Mouse (Mus musculus) myocyte (in vitro differentiated cells): ENCODE data around the gene Mrpl49.

Experiments
- CEBPB ChIP-seq: IDR thresholded peaks from 2 replicates; pipeline ENCODE4 v1.6.1; 2011; ENCODE audit warnings: mild to moderate bottlenecking, moderate library complexity; ENCODE audit not compliant: poor library complexity, insufficient read depth, severe bottlenecking
- E2F4 ChIP-seq: IDR thresholded peaks from one replicate; pipeline ENCODE4 v1.6.1; 2011; ENCODE audit warnings: mild to moderate bottlenecking, control low read depth, moderate library complexity; ENCODE audit not compliant: insufficient read depth
- MAX ChIP-seq: IDR thresholded peaks from one replicate; pipeline ENCODE4 v1.6.1; 2011; ENCODE audit warnings: low read depth, mild to moderate bottlenecking, control low read depth
- MYOG ChIP-seq, 3 experiments: IDR thresholded peaks; one replicate each; pipeline ENCODE4 v1.6.1; 2011; ENCODE audit warnings: control low read depth in 2 of 3, low read depth in 2 of 3, mild to moderate bottlenecking in 2 of 3; ENCODE audit not compliant: insufficient read length in 2 of 3, control insufficient read depth in 1 of 3, insufficient read depth in 1 of 3
- POLR2A ChIP-seq: IDR thresholded peaks from one replicate; pipeline ENCODE4 v1.6.1; 2011; ENCODE audit warnings: low read depth, mild to moderate bottlenecking, control low read depth, moderate library complexity; ENCODE audit not compliant: insufficient read length
- POLR2AphosphoS2 ChIP-seq: IDR thresholded peaks from one replicate; pipeline ENCODE4 v1.6.1; 2011; ENCODE audit warnings: low read depth, control low read depth; ENCODE audit not compliant: insufficient read length
- REST ChIP-seq: IDR thresholded peaks from one replicate; pipeline ENCODE4 v1.6.1; 2011; ENCODE audit warnings: mild to moderate bottlenecking, control low read depth, moderate library complexity; ENCODE audit not compliant: insufficient read depth, insufficient read length
- SRF ChIP-seq: IDR thresholded peaks from one replicate; pipeline ENCODE4 v1.6.1; 2011; ENCODE audit warnings: low read depth; ENCODE audit not compliant: control insufficient read depth, insufficient read length
- TCF12 ChIP-seq: IDR thresholded peaks from one replicate; pipeline ENCODE4 v1.6.1; 2011; ENCODE audit warnings: mild to moderate bottlenecking, control low read depth; ENCODE audit not compliant: poor library complexity, insufficient read depth, severe bottlenecking
- TCF3 ChIP-seq: IDR thresholded peaks from one replicate; pipeline ENCODE4 v1.6.1; 2011; ENCODE audit warnings: low read depth, control low read depth; ENCODE audit not compliant: insufficient read length
- USF1 ChIP-seq: IDR thresholded peaks from one replicate; pipeline ENCODE4 v1.6.1; 2011; ENCODE audit warnings: low read depth, mild to moderate bottlenecking, control low read depth, moderate library complexity

GRCm38 (mm10) chr19:6047899-6048166, 9.8 kb downstream of the Mrpl49 start:
- no peak for TF ChIP-seq CEBPB
- TF ChIP-seq POLR2A, result no peak
- no peak for TF ChIP-seq SRF
- TF ChIP-seq MAX, result no peak
- TF ChIP-seq POLR2AphosphoS2, result peak; percentile 39
- TF ChIP-seq TCF3, result no peak
- no peak for TF ChIP-seq USF1
- no peak for TF ChIP-seq TCF12
- TF ChIP-seq E2F4, result no peak
- no peak for TF ChIP-seq MYOG (IDR thresholded peaks at IDR 0.05; ENCODE audit: control insufficient read depth in 1 of 3, insufficient read depth in 1 of 3, insufficient read length in 2 of 3, low read depth in 2 of 3)
- TF ChIP-seq REST, result no peak
